Mouse (Mus musculus) mammary gland, adult 2 months (tissue): Measurements from ENCODE around the gene Vmn2r15. TPM values are rescaled to one million over a fixed set of nuclear protein-coding genes. Genes with fewer than 3 reads are reported as not detected.

Experiments used
- polyA plus RNA-seq: library from polyadenylated mRNA; depleted of rRNA; stranded (reverse); fragments of >200 nt; gene quantifications from 2 replicates; pipeline ENCODE4 v1.2.3, GENCODE M21; 2012; ENCODE audit warnings: low replicate concordance; rRNA removed

Vmn2r15 gene
- not detected in 2 replicates for polyA plus RNA-seq

GRCm38 (mm10) chr5:109297544-109297943 is at the start of gene Vmn2r15:
Gene Vmn2r15, minus strand, starts transcription at chr5:109297644.

GRCm38 (mm10) chr5:109329862-109330261 is 32.4 kb upstream of the Vmn2r15 start, which contains the start of gene Vmn2r16:
Gene Vmn2r16, plus strand, starts transcription at chr5:109330162.

Other genes with a start within 250 kb of the Vmn2r15 start
- not detected in 2 replicates for gene Vmn2r11, start 238.1 kb downstream of the Vmn2r15 start, polyA plus RNA-seq
- not detected in 2 replicates for gene Vmn2r12, start 199.7 kb downstream of the Vmn2r15 start, polyA plus RNA-seq
- gene Vmn2r13, start 105.4 kb downstream of the Vmn2r15 start, polyA plus RNA-seq = not detected in 2 replicates
- gene Vmn2r14, start 72.9 kb downstream of the Vmn2r15 start, polyA plus RNA-seq = not detected in 2 replicates
- not detected in 2 replicates for gene Vmn2r16, start 32.5 kb upstream of the Vmn2r15 start, polyA plus RNA-seq
- not detected in 2 replicates for gene Vmn2r17, start 122.0 kb upstream of the Vmn2r15 start, polyA plus RNA-seq